Mouse (Mus musculus) heart, adult 9 months (tissue): Measurements from ENCODE around the gene Lrrc9.

Source experiments
- DNase-seq, 2 experiments: peaks; one replicate each; pipeline ENCODE4 v3.0.0; 2022; ENCODE audit warnings: low spot score in 2 of 2

Lrrc9 gene

DNA sequence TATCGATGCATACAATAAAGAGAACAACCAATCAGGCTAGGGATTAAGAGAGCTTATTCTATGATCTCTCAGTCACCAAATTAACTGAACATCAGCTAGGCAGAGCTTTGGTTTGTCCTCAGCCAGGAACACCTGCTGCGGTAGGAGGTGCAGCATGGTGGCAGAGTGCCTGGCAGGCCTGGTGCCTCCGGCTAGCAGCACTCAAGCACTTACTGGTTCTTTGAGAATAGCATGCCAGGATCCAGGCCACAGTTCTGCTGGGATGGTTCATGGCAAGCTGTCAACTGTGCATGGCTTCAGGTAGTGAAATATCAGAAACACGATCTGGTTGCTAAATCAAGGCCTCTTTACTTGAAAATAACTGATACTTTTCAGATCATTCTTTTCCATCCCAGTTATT is 26.1 kb downstream of the Lrrc9 start:
- DNase-seq = no peak

GRCm38 (mm10) chr12:72476773-72477450 is 35.2 kb downstream of the Lrrc9 start:
- DNase-seq = no peak

DNA sequence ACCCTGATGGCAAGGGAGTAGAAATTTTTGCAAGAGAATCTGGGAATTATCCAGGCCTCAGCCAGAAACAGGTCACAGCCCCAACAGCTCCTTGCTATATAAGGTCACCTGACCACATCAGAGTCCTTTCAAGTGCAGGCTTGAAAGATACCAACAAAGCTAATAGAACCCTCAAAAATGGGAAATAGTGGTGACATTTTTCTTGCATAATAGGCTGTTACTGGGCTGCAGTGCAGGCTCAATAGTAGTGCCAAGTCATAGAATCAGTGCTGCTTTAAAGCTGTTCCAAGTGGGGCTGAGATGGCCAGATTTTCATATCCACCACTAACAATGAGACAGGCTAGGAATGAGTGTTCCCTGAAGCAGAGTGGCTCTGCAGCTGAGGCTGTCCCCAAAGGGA is 40.6 kb downstream of the Lrrc9 start:
- no peak for DNase-seq

- no peak for DNase-seq
These were observed 43.2 kb downstream of the Lrrc9 start for GRCm38 (mm10) chr12:72484872-72485271.

DNA sequence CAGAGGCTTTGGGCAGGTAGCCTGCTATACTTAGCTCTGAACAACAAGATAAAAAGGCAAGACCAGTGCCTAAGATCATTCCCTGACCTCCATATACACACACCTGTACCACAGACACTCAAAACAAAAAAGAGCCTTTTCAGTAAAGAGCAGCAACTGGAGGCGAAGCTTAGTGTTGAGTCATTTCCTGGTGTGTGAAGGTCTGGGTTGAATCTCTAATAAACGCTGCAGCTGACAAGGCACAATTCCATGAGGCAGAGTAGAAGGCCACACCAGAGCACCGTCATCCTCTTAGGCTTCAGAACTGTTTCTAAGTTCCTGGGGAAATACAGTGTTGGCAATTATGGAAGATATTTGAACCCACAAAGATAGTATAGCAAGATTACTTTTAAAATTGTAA is 45.8 kb downstream of the Lrrc9 start:
- DNase-seq = no peak

- DNase-seq = peak; percentile 18 to 48
These were observed 48.3 kb downstream of the Lrrc9 start for GRCm38 (mm10) chr12:72489995-72490394.

GRCm38 (mm10) chr12:72491063-72491719 is 49.5 kb downstream of the Lrrc9 start:
- no peak for DNase-seq

DNA sequence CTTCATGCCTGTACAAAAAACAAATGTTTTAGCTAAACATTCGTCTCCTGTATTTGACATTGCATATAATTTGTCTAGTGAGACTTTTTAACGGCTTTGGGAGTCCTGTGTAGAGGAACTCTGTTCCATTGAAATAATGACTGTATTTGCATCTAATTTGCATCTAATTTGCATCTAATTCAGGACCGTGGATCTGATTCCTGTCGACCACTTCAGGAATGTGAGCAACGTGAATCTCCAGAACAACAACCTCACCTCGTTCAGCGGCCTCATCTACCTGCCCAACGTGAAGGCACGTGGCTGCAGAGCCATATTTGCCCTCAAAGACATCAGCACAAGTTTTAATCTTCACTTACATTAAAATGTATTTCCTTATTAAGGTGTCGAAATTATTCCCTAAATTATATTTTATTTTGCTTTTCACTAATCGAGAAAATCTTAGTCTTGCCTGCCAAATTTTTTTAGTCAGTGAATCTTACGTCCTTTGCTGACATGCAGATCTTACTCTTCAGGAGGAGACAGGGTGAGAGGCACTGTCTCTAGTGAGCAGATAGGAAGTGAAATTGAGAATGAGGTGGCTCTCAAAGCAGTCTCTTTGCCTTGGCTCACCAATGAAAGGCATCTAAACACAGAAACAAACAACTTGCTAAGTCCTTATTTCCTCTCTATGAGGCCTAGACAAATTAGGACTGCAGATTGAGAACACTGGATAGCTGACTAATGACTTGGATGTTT is 55.4 kb downstream of the Lrrc9 start:
- DNase-seq = no peak

- DNase-seq = no peak
These were observed 67.9 kb downstream of the Lrrc9 start for GRCm38 (mm10) chr12:72509606-72510005.

GRCm38 (mm10) chr12:72515446-72515845 is 73.8 kb downstream of the Lrrc9 start:
- DNase-seq = no peak

GRCm38 (mm10) chr12:72518114-72518728 is 76.6 kb downstream of the Lrrc9 start:
- DNase-seq = no peak

GRCm38 (mm10) chr12:72519352-72519751 is 77.7 kb downstream of the Lrrc9 start:
- no peak for DNase-seq

DNA sequence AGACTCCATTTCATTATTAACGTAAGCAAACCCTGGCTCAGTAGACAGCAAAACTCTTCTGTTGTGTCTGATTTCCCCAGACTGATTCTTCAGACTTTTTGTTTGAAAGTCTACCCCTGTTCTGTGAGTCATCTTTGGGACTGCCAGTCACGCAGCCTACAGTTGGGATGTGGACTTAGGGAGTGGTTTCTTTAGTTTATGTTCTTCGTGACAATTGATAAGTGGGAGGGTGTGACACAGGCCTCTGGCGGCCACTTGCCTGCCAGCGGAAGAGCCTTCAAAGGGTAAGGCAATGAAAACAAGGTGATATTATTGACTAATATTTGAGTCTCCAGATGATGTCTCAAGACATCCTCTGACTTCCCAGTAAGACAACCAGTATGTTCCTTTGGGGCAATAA is 78.2 kb downstream of the Lrrc9 start:
- no peak for DNase-seq

DNA sequence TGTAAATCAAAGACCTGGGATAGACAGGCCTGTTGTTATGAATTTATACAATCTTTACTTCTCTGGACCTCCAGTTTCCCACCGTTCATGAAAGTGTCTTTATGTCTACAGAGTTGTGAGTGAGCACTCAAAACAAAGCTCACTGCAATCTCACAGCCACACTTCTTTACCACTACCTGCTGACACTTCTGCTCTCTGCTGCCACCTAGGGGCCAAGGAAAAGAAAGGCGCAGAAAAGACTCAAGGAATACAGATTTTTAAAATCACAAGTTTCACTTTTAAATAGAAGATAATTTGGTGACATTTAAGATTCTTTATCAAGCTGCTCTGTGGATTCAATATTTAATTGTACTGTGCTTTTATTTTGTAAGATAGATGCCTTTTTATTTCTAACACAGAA is 79.0 kb downstream of the Lrrc9 start:
- peak in 1 of 2 experiments; percentile 13 for DNase-seq

DNA sequence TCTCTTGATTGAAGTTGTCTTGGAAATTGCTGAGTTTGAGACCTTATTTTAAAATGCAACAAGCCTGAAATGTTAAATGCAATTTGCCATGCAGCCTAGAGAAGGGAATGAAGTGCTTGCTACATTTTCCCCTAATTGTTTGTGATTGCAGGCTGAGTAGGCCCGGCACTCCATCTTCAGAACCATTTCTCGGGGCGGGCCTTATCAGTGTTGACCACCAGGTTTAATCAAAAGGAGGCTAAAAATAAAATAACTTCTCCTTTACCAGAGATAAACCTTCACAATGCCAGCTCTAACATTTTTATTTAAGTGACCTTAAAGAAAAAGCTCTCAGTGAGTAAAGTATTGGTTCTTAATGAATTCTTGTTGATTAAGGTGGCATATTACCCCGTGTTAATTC is 83.9 kb downstream of the Lrrc9 start:
- DNase-seq = no peak

- DNase-seq = no peak
These were observed 90.6 kb downstream of the Lrrc9 start for GRCm38 (mm10) chr12:72532303-72532702.

GRCm38 (mm10) chr12:72533986-72534385 is 92.3 kb downstream of the Lrrc9 start:
- DNase-seq = no peak

DNA sequence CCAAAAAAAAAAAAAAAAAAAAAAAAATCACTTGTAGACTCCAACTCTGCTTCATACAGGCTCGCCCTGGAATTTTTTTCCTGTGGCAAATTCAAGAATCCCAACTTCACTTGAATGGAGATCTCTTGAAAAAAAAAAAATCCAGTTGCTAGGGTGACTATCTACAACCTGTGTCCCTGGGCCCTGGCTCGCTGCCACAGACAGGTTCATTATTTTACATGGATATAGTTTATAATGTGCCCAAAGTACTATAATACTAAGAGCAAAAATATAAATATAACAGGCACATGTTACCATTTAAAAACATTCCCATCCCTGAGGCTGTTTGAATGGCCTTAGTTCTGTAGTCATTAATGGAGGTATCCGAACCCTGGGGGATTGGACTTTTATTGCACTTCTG is 93.9 kb downstream of the Lrrc9 start:
- no peak for DNase-seq

- peak; percentile 97 to 98 for DNase-seq
These were observed 94.4 kb downstream of the Lrrc9 start, which contains the start of gene Pcnx4 for GRCm38 (mm10) chr12:72536021-72536597. Gene Pcnx4, plus strand, starts transcription at chr12:72536383.

DNA sequence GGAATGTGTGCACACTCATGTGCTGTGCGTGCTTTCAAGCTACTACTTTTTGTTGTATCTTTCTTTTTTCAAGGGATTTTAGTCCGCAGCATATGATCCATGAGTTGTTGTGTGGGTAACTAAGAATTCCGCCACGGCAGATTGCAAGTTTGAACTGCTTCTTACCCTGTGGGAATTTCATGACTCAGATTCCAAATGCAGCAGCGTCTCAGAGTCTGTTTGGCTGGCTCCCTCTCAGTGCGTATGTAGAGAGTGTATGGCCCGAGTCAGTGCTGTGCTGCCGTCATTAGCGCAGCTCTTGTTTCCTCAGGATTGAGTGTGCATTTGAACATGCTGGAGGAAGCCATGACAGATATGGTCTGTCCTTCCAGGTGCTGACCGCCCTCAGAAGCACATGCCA is 96.9 kb downstream of the Lrrc9 start:
- DNase-seq = no peak

DNA sequence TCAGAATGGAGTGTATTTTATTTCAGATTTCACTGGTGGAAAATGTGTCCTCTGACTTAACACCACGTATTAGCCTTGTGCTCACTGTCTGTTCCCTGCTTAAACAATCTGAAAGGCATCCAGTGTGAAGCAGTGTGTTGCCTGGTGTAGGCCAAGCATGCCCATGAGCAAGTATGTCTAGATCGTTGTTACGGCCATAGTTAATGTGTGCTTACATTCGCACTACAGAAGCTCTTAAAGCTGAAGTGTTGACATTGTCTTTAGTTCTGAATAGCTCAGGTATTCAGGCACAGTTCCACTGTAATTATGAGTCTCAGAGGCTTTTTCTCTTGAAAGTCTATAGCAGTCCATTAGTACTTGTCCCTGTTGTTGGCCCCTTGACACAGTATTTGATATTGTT is 112.7 kb downstream of the Lrrc9 start:
- DNase-seq = no peak

- DNase-seq = no peak
These were observed 122.7 kb downstream of the Lrrc9 start for GRCm38 (mm10) chr12:72564281-72564795.
